Mouse (Mus musculus): ENCODE measurements around the gene Gpr4.

GRCm38 (mm10) chr7:19194676-19195075 lies 17.7 kb upstream of the Gpr4 start:
- TF ChIP-seq MXI1 (IDR thresholded peaks at IDR 0.05; ENCODE audit: low read depth, low read length) (no peak), JUND (conservative IDR thresholded peaks at IDR 0.05; ENCODE audit: low read depth, low read length) (no peak), UBTF (IDR thresholded peaks at IDR 0.05; ENCODE audit: low read depth, low read length) (no peak), MEF2A (IDR thresholded peaks at IDR 0.05; ENCODE audit: borderline replicate concordance, low read depth, low read length) (no peak), TBP (conservative IDR thresholded peaks at IDR 0.05; ENCODE audit: low read depth, low read length) (no peak), ZC3H11A (IDR thresholded peaks at IDR 0.05; ENCODE audit: low read depth, low read length) (no peak), ZNF384 (IDR thresholded peaks at IDR 0.05; ENCODE audit: low read depth, low read length) (no peak), EP300 (IDR thresholded peaks at IDR 0.05; ENCODE audit: low read length) (no peak), CTCF (conservative IDR thresholded peaks at IDR 0.05 in 1 of 2, IDR thresholded peaks at IDR 0.05 in 1 of 2; ENCODE audit: low read depth in 2 of 2, low read length in 2 of 2) (peak; percentile 30 to 43; a peak in 3 of 4 replicates), POLR2A (IDR thresholded peaks at IDR 0.05; ENCODE audit: low read depth, low read length) (no peak)

All from CH12.LX (cell line).